Mouse (Mus musculus) liver, embryonic 14 days (tissue): Measurements from ENCODE around the gene Gm44. TPM values are rescaled to one million over a fixed set of nuclear protein-coding genes. Genes with fewer than 3 reads are reported as not detected.

Source experiments
- polyA plus RNA-seq: library from polyadenylated mRNA; depleted of rRNA; stranded (reverse); fragments of >200 nt; gene quantifications from 2 replicates; pipeline ENCODE4 v1.2.3, GENCODE M21; 2012; rRNA removed

Gm44 gene
- not detected in 2 replicates for polyA plus RNA-seq

DNA sequence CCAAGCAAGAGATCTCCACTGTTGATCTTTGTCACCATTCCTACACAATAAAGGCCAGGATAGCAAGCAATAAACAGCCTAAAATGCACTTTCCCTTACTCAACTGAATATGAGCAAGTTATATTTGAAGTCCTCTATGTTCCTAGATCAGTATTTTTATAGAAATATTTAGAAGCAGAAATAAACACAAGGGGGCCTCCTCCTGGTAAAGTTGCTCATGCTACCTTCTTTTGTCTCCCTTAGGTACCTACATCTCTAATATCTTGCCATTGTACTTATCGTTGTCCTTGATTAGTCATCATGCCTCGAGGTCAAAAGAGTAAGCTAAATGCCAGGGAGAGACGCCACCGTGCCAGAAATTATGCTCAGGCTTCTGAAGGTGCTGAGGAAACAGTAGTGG, at the start of gene Gm44:
Gm44 (plus strand) TSS at position 301 of the 400 bp plus-strand sequence.

